Mouse (Mus musculus) layer of hippocampus, postnatal 14 days (tissue): ENCODE measurements at regions not wholly inside any gene's neighbourhood (a gene's known extent, or its start where the extent isn't known, plus 50 kb on each side); places are given as distances from the start of the nearest gene placed in this dataset.

ENCODE experiments used
- DNase-seq, 2 experiments: peaks; one replicate each; pipeline ENCODE4 v3.0.0; 2021 to 2022; ENCODE audit warnings: low spot score in 2 of 2, mixed read lengths in 1 of 2

GRCm38 (mm10) chr12:13100505-13101354 is 148.3 kb downstream of the Ddx1 start:
- DNase-seq, result no peak

- DNase-seq, result no peak
Measured at GRCm38 (mm10) chr12:13094111-13094851, 152.6 kb upstream of the Mycn start.

GRCm38 (mm10) chr12:13085951-13086350 is 144.2 kb upstream of the Mycn start:
- no peak for DNase-seq

- no peak for DNase-seq
Measured at GRCm38 (mm10) chr12:13085484-13085883, 143.8 kb upstream of the Mycn start.

GRCm38 (mm10) chr12:13083337-13084054 is 141.8 kb upstream of the Mycn start:
- DNase-seq, result peak; percentile 45 to 47

GRCm38 (mm10) chr12:13080791-13081190 is 139.1 kb upstream of the Mycn start:
- no peak for DNase-seq

- no peak for DNase-seq
Measured at GRCm38 (mm10) chr12:13079832-13080231, 138.1 kb upstream of the Mycn start.

- no peak for DNase-seq
Measured at GRCm38 (mm10) chr12:13077689-13078088, 136.0 kb upstream of the Mycn start.

- no peak for DNase-seq
Measured at GRCm38 (mm10) chr12:13076699-13077287, 135.1 kb upstream of the Mycn start.

GRCm38 (mm10) chr12:13073126-13073886 is 131.6 kb upstream of the Mycn start:
- DNase-seq, result no peak

- DNase-seq, result no peak
Measured at GRCm38 (mm10) chr12:13067295-13067694, 125.6 kb upstream of the Mycn start.

GRCm38 (mm10) chr12:13066604-13067181 is 125.0 kb upstream of the Mycn start:
- DNase-seq, result no peak

GRCm38 (mm10) chr12:13059473-13059872 is 117.8 kb upstream of the Mycn start:
- no peak for DNase-seq

GRCm38 (mm10) chr12:13056246-13056645 is 114.5 kb upstream of the Mycn start:
- peak in 1 of 2 experiments; percentile 25 for DNase-seq

GRCm38 (mm10) chr12:13054611-13055010 is 112.9 kb upstream of the Mycn start:
- no peak for DNase-seq

- no peak for DNase-seq
Measured at GRCm38 (mm10) chr12:13053746-13054145, 112.0 kb upstream of the Mycn start.

- no peak for DNase-seq
Measured at GRCm38 (mm10) chr12:13052845-13053623, 111.3 kb upstream of the Mycn start.

GRCm38 (mm10) chr12:13052164-13052563 is 110.5 kb upstream of the Mycn start:
- DNase-seq, result no peak

- DNase-seq, result no peak
Measured at GRCm38 (mm10) chr12:13049659-13050058, 107.9 kb upstream of the Mycn start.
